Mouse (Mus musculus) kidney, postnatal 4 days (tissue): ENCODE measurements at regions not wholly inside any gene's neighbourhood (a gene's known extent, or its start where the extent isn't known, plus 50 kb on each side); places are given as distances from the start of the nearest gene placed in this dataset.

Experiments
- DNase-seq, 2 experiments: peaks; one replicate each; pipeline ENCODE4 v3.0.0; 2021; ENCODE audit warnings: mixed read lengths in 2 of 2

- no peak for DNase-seq
Measured at GRCm38 (mm10) chr8:91866076-91866475, 64.2 kb upstream of the Irx3 start.

- DNase-seq: no peak
Measured at GRCm38 (mm10) chr8:91865361-91865760, 63.5 kb upstream of the Irx3 start.

- no peak for DNase-seq
Measured at GRCm38 (mm10) chr8:91863505-91863904, 61.6 kb upstream of the Irx3 start.

GRCm38 (mm10) chr8:91855881-91856280 lies 54.0 kb upstream of the Irx3 start:
- DNase-seq: no peak

GRCm38 (mm10) chr8:91854369-91854768 lies 52.5 kb upstream of the Irx3 start:
- DNase-seq: no peak

GRCm38 (mm10) chr8:91853803-91854202 lies 51.9 kb upstream of the Irx3 start:
- DNase-seq: no peak

- DNase-seq: no peak
Measured at GRCm38 (mm10) chr8:91853336-91853735, 51.5 kb upstream of the Irx3 start.
